Mouse (Mus musculus) CH12.LX (cell line): ENCODE measurements at regions not wholly inside any gene's neighbourhood (a gene's known extent, or its start where the extent isn't known, plus 50 kb on each side); places are given as distances from the start of the nearest gene placed in this dataset.

Source experiments
- CTCF ChIP-seq, 2 experiments: IDR thresholded peaks in 1 of 2; conservative IDR thresholded peaks in 1 of 2; 2 replicates each; pipeline ENCODE4 v1.5.1; 2011 to 2012; ENCODE audit warnings: low read depth in 2 of 2, low read length in 2 of 2, improper control_type of control experiment in 1 of 2, inconsistent platforms in 1 of 2, mild to moderate bottlenecking in 1 of 2, moderate library complexity in 1 of 2
- EP300 ChIP-seq: IDR thresholded peaks from 2 replicates; pipeline ENCODE4 v1.6.1; 2011; ENCODE audit warnings: low read length, improper control_type of control experiment
- ETS1 ChIP-seq: conservative IDR thresholded peaks from 2 replicates; pipeline ENCODE4 v1.6.1; 2012; ENCODE audit warnings: low read depth, mild to moderate bottlenecking, inconsistent platforms, low read length, improper control_type of control experiment, moderate library complexity
- KAT2A ChIP-seq: IDR thresholded peaks from 2 replicates; pipeline ENCODE4 v1.6.1; 2012; ENCODE audit warnings: low read length, improper control_type of control experiment, inconsistent platforms; ENCODE audit not compliant: insufficient replicate concordance
- MAFK ChIP-seq: IDR thresholded peaks from 2 replicates; pipeline ENCODE4 v1.6.1; 2011; ENCODE audit warnings: low read length, improper control_type of control experiment; ENCODE audit not compliant: insufficient replicate concordance
- MXI1 ChIP-seq: IDR thresholded peaks from 2 replicates; pipeline ENCODE4 v1.6.1; 2011; ENCODE audit warnings: mild to moderate bottlenecking, low read depth, low read length, improper control_type of control experiment
- POLR2AphosphoS2 ChIP-seq: IDR thresholded peaks from 2 replicates; pipeline ENCODE4 v1.6.1; 2011; ENCODE audit warnings: low read depth, low read length, improper control_type of control experiment
- TCF12 ChIP-seq: IDR thresholded peaks from 2 replicates; pipeline ENCODE4 v1.6.1; 2014; ENCODE audit warnings: low read depth, mild to moderate bottlenecking, inconsistent platforms, low read length, improper control_type of control experiment
- USF1 ChIP-seq: IDR thresholded peaks from 2 replicates; pipeline ENCODE4 v1.6.1; 2014; ENCODE audit warnings: low read depth, mild to moderate bottlenecking, inconsistent platforms, low read length, improper control_type of control experiment
- ZC3H11A ChIP-seq: IDR thresholded peaks from 2 replicates; pipeline ENCODE4 v1.6.1; 2012; ENCODE audit warnings: low read depth, mild to moderate bottlenecking, inconsistent platforms, low read length, improper control_type of control experiment

- TF ChIP-seq POLR2AphosphoS2 (no peak), ETS1 (no peak), CTCF (conservative IDR thresholded peaks at IDR 0.05 in 1 of 2, IDR thresholded peaks at IDR 0.05 in 1 of 2; ENCODE audit: low read depth in 2 of 2, low read length in 2 of 2) (no peak), MXI1 (no peak), EP300 (no peak), USF1 (no peak), TCF12 (no peak), MAFK (no peak), KAT2A (no peak), ZC3H11A (no peak)
Observed at GRCm38 (mm10) chr1:55946786-55947549, 541.2 kb downstream of the Plcl1 start.
